Comparison of ENCODE assay signal across 10 mouse cellular contexts in the genomic region with DNA sequence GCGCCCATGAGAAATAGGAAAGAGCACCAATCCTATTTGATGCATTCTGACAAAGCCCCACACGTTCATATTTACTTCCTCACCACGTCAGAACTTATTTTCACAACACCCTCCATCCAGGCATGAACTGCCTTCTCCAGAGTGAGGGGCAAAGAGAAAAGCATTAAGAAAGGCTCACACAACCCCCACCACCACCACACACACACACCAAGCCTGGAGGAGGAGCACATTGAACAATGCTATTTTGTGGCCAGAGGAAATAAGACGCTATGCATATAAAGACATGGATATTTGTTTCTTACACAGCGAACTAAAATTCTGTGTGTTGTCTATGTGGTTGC.
DNase-seq lines count a peak whose midpoint lies in the region; ATAC-seq and TF ChIP-seq lines count a peak whose summit lies in the region.
"Had no signal": no experiment of that assay in that cellular context is flagged by ENCODE, and none has a peak within 500 bp of the region (broad histone marks: within the 10 kb centered on the region; RNA-seq: fewer than 3 reads in every experiment).

No protein-coding gene starts in this region.

- 30% methylated on average over 5 of the region's 5 CpGs for WGBS in heart, adult 2 months
- WGBS in liver, embryonic 14.5 days (ENCODE audit: insufficient replicate concordance): 13% methylated on average over 5 of the region's 5 CpGs
- WGBS in stomach, embryonic 15.5 days: 63% methylated on average over 5 of the region's 5 CpGs

- no peaks in the 10 kb centered on the region for H3K9me3 ChIP-seq in liver, embryonic 14.5 days (ENCODE audit: control insufficient read depth, low read length)
- H3K9me3 ChIP-seq in stomach, embryonic 15.5 days: no peaks in the 10 kb centered on the region
- H3K9me3 ChIP-seq: neural tube, embryonic 12.5 days had no signal

- TF ChIP-seq EP300 in heart, adult 2 months (IDR thresholded peaks at IDR 0.05; ENCODE audit: insufficient read depth, low read depth, low read length): no peak
- no peak for TF ChIP-seq EP300 in liver, embryonic 14.5 days (IDR thresholded peaks at IDR 0.05; ENCODE audit: low read depth)

- no peaks in the 10 kb centered on the region for H3K36me3 ChIP-seq in heart, adult 2 months (ENCODE audit: control insufficient read depth, insufficient read depth, low read length)
- H3K36me3 ChIP-seq in testis, adult 2 months (ENCODE audit: control insufficient read depth, insufficient read depth, low read length): no peaks in the 10 kb centered on the region
- no peaks in the 10 kb centered on the region for H3K36me3 ChIP-seq in liver, embryonic 14.5 days (replicated peaks; ENCODE audit: control insufficient read depth, insufficient read depth, low read depth)
- no peaks in the 10 kb centered on the region for H3K36me3 ChIP-seq in stomach, embryonic 15.5 days
- H3K36me3 ChIP-seq: neural tube, embryonic 12.5 days had no signal

- peaks cover 1% of the 10 kb centered on the region; the same call in 1 of the 2 replicates for H3K4me1 ChIP-seq in heart, adult 2 months (ENCODE audit: control insufficient read depth, insufficient read depth, low read length)
- peaks cover 5% of the 10 kb centered on the region for H3K4me1 ChIP-seq in testis, adult 2 months (ENCODE audit: control insufficient read depth, insufficient read depth, low read length)
- peaks cover 0 to 21% of the 10 kb centered on the region in 2 experiments; a peak in 2 of 4 replicates for H3K4me1 ChIP-seq in liver, embryonic 14.5 days (replicated peaks; ENCODE audit: control insufficient read depth in 2 of 2, insufficient read depth in 2 of 2, low read length in 1 of 2)
- H3K4me1 ChIP-seq in stomach, embryonic 15.5 days: no peaks in the 10 kb centered on the region

- 0 out of 2 replicates have a peak, but pooled peaks have one; percentile 19 for ATAC-seq in liver, embryonic 14.5 days (ENCODE audit: insufficient read depth)
- no peak for ATAC-seq in stomach, embryonic 15.5 days (ENCODE audit: insufficient read depth, low FRiP score, low read depth)

- no peaks in the 10 kb centered on the region for H3K27me3 ChIP-seq in heart, adult 2 months (ENCODE audit: control insufficient read depth, insufficient read depth, low read length)
- no peaks in the 10 kb centered on the region for H3K27me3 ChIP-seq in testis, adult 2 months (ENCODE audit: control insufficient read depth, insufficient read depth, low read length)
- H3K27me3 ChIP-seq in liver, embryonic 14.5 days (ENCODE audit: control insufficient read depth, insufficient read depth, low read length): no peaks in the 10 kb centered on the region
- H3K27me3 ChIP-seq in stomach, embryonic 15.5 days (replicated peaks): no peaks in the 10 kb centered on the region
- H3K27me3 ChIP-seq: neural tube, embryonic 12.5 days had no signal

- H3K79me2 ChIP-seq in heart, adult 2 months (replicated peaks; ENCODE audit: control insufficient read depth, insufficient read depth, low read length): no peaks in the 10 kb centered on the region

- H3K4me3 ChIP-seq in heart, adult 2 months: peak overlapping the region; percentile 18; the same call in 1 of the 2 replicates
- H3K4me3 ChIP-seq in testis, adult 2 months (ENCODE audit: control insufficient read depth, low read depth, low read length): no peak overlapping the region
- peak overlapping the region in 1 of 2 experiments; percentile 27; a peak in 3 of 4 replicates for H3K4me3 ChIP-seq in liver, embryonic 14.5 days (ENCODE audit: insufficient read depth in 1 of 2, low read depth in 2 of 2, low read length in 2 of 2)
- H3K4me3 ChIP-seq in stomach, embryonic 15.5 days (replicated peaks): no peak overlapping the region; the same call in 1 of the 2 replicates
- H3K4me3 ChIP-seq: neural tube, embryonic 12.5 days had no signal

- peak overlapping the region; percentile 59 for H3K4me2 ChIP-seq in liver, embryonic 14.5 days (ENCODE audit: low read depth)
- H3K4me2 ChIP-seq in stomach, embryonic 15.5 days: peak overlapping the region; percentile 31; the same call in 1 of the 2 replicates
- H3K4me2 ChIP-seq: neural tube, embryonic 12.5 days had no signal

- TF ChIP-seq POLR2A in heart, adult 2 months (IDR thresholded peaks at IDR 0.05; ENCODE audit: insufficient read depth, low read depth, low read length): no peak
- no peak for TF ChIP-seq POLR2A in testis, adult 2 months (IDR thresholded peaks at IDR 0.05; ENCODE audit: control insufficient read depth, low read depth, low read length)

- no peak for TF ChIP-seq CTCF in heart, adult 2 months (IDR thresholded peaks at IDR 0.05)
- TF ChIP-seq CTCF in testis, adult 2 months (IDR thresholded peaks at IDR 0.05; ENCODE audit: control insufficient read depth, insufficient read depth, insufficient replicate concordance, low read depth, low read length): no peak
- TF ChIP-seq CTCF in liver, embryonic 14.5 days (IDR thresholded peaks at IDR 0.05; ENCODE audit: low read depth): no peak

- DNase-seq in heart, adult 2 months: no peak
- DNase-seq in heart, adult 11 months: no peak
- no peak for DNase-seq in testis, postnatal 10 days (ENCODE audit: low spot score)
- no peak for DNase-seq in liver, embryonic 14.5 days (ENCODE audit: low read depth in 3 of 3, low spot score in 3 of 3)
- no peak for DNase-seq in left cerebral cortex, adult 9 months (ENCODE audit: low spot score in 2 of 2)
- no peak for DNase-seq in right cerebral cortex, adult 2 months (ENCODE audit: low spot score in 2 of 2)
- DNase-seq: kidney, postnatal 25 days had no signal

- peak overlapping the region; percentile 52 for H3K27ac ChIP-seq in heart, adult 2 months
- H3K27ac ChIP-seq in testis, adult 2 months (ENCODE audit: control insufficient read depth, insufficient read depth, low read depth, low read length): peak overlapping the region; percentile 12; the same call in 1 of the 2 replicates
- no peak overlapping the region for H3K27ac ChIP-seq in liver, embryonic 14.5 days
- peak overlapping the region; percentile 71 for H3K27ac ChIP-seq in stomach, embryonic 15.5 days
- H3K27ac ChIP-seq: neural tube, embryonic 12.5 days had no signal

- 0 out of 2 replicates have a peak overlapping the region, but pooled peaks have one; percentile 21 for H3K9ac ChIP-seq in heart, adult 2 months (ENCODE audit: low read depth, low read length)
- no peak overlapping the region for H3K9ac ChIP-seq in liver, embryonic 14.5 days (replicated peaks)
- H3K9ac ChIP-seq in stomach, embryonic 15.5 days: no peak overlapping the region
- H3K9ac ChIP-seq: neural tube, embryonic 12.5 days had no signal

- intact Hi-C loops in heart, adult 2 months (cut with DNase I): loop anchor here (5.0 kb wide), 1 partner anchor 93 kb away; no protein-coding TSS in a partner anchor
